Mouse (Mus musculus) heart, adult 2 months (tissue): Measurements from ENCODE around the gene Pmis2. TPM values are rescaled to one million over a fixed set of nuclear protein-coding genes. Genes with fewer than 3 reads are reported as not detected.
A peak's percentile ranks its signal among the peaks of the same experiment; 100 is the strongest.

ENCODE experiments used
- DNase-seq, 2 experiments: peaks; one replicate each; pipeline ENCODE4 v3.0.0; 2021
- H3K27ac ChIP-seq: fragments of 200-600 bp; 2 replicates; pipeline ENCODE4 v1.8.1; 2022
- H3K27me3 ChIP-seq: fragments of 200-500 bp; 2 replicates; pipeline ENCODE4 v1.6.1; 2012; ENCODE audit warnings: mild to moderate bottlenecking, low read length, inconsistent platforms, mixed read lengths; ENCODE audit not compliant: control insufficient read depth, insufficient read depth
- H3K36me3 ChIP-seq: fragments of 200-500 bp; 2 replicates; pipeline ENCODE4 v1.6.1; 2012; ENCODE audit warnings: low read length, inconsistent platforms; ENCODE audit not compliant: control insufficient read depth, insufficient read depth
- H3K4me1 ChIP-seq: fragments of 200-500 bp; 2 replicates; pipeline ENCODE4 v1.6.1; 2011; ENCODE audit warnings: low read length; ENCODE audit not compliant: control insufficient read depth, insufficient read depth
- H3K4me3 ChIP-seq: fragments of 200-600 bp; 2 replicates; pipeline ENCODE4 v1.8.1; 2022
- H3K79me2 ChIP-seq: fragments of 200-500 bp; replicated peaks from 2 replicates; pipeline ENCODE4 v1.6.1; 2012; ENCODE audit warnings: mild to moderate bottlenecking, inconsistent platforms, low read length, moderate library complexity, mixed read lengths; ENCODE audit not compliant: control insufficient read depth, insufficient read depth
- H3K9ac ChIP-seq: fragments of 200-500 bp; 2 replicates; pipeline ENCODE4 v1.6.1; 2012; ENCODE audit warnings: low read depth, mild to moderate bottlenecking, control low read depth, inconsistent platforms, low read length, mixed read lengths
- CTCF ChIP-seq: fragments of 200-600 bp; IDR thresholded peaks from 2 replicates; pipeline ENCODE4 v1.8.1; 2022; ENCODE audit warnings: antibody characterized with exemption, mild to moderate bottlenecking, moderate library complexity
- EP300 ChIP-seq: fragments of 200-500 bp; IDR thresholded peaks from 2 replicates; pipeline ENCODE4 v1.6.1; 2011; ENCODE audit warnings: low read depth, low read length, control low read depth; ENCODE audit not compliant: insufficient read depth
- POLR2A ChIP-seq: fragments of 200-500 bp; IDR thresholded peaks from 2 replicates; pipeline ENCODE4 v1.6.1; 2011; ENCODE audit warnings: mild to moderate bottlenecking, low read depth, low read length, control low read depth; ENCODE audit not compliant: insufficient read depth
- WGBS: fragments of 180-500 bp; shearing (Covaris S2); methylation state at CpG from one replicate; pipeline ENCODE4 v1.1.7; 2018; 5-methylcytosine and 5-hydroxymethylcytosine counted together
- intact Hi-C: fragments of 180-260 bp; cut with DNase I; formaldehyde crosslinking; loops from one replicate; pipeline ENCODE4 v1.15.1; 2025
- long read RNA-seq: library from polyadenylated mRNA; stranded (forward); transcript quantifications from one replicate; pipeline ENCODE4 v2.0.0, GENCODE M21; 2021
- polyA plus RNA-seq: library from polyadenylated mRNA; depleted of rRNA; stranded (reverse); fragments of >200 nt; gene quantifications from 2 replicates; pipeline ENCODE4 v1.2.3, GENCODE M21; 2012; rRNA removed
- total RNA-seq, 2 experiments: library from RNA; stranded (reverse); gene quantifications; 2 replicates each; pipeline ENCODE4 v1.2.3; 2021

Gene Pmis2
- under 1 TPM in 1 of 2 experiments, not detected in 1; 0.52 TPM for total RNA-seq
- not detected in 2 replicates for polyA plus RNA-seq
- long read RNA-seq = 0 reads

- Histone ChIP-seq H3K36me3 (no peaks in the 10 kb centered on the region), H3K27me3 (no peaks in the 10 kb centered on the region), H3K4me3 (no peak within 1 kb of the TSS), H3K27ac (no peak within 1 kb of the TSS), H3K9ac (no peak within 1 kb of the TSS), H3K79me2 (no peaks in the 10 kb centered on the region), H3K4me1 (no peaks in the 10 kb centered on the region)
- intact Hi-C loops = no loop called here
- DNase-seq = no peak
- no peak for TF ChIP-seq EP300
- TF ChIP-seq CTCF = no peak
- WGBS = 60% methylated on average over 9 of the region's 9 CpGs
Measured at GRCm38 (mm10) chr7:30671480-30671879, at the start of gene Pmis2. Pmis2 (minus strand) TSS chr7:30671605.

- no peak overlapping the region for H3K27ac ChIP-seq
- WGBS = 92% methylated on average over 5 of the region's 5 CpGs
- no peaks in the 10 kb centered on the region for H3K4me1 ChIP-seq
- H3K9ac ChIP-seq = no peak overlapping the region
- intact Hi-C loops = no loop called here
- no peaks in the 10 kb centered on the region for H3K36me3 ChIP-seq
- TF ChIP-seq POLR2A = no peak
- no peak for TF ChIP-seq CTCF
- TF ChIP-seq EP300 = no peak
- no peak for DNase-seq
- H3K79me2 ChIP-seq = no peaks in the 10 kb centered on the region
- H3K27me3 ChIP-seq = peaks cover 3% of the 10 kb centered on the region; the same call in 1 of the 2 replicates
- H3K4me3 ChIP-seq = no peak overlapping the region
Measured at GRCm38 (mm10) chr7:30719669-30720068, 48.3 kb upstream of the Pmis2 start.

GRCm38 (mm10) chr7:30717716-30718046 lies 46.3 kb upstream of the Pmis2 start:
- 20% methylated on average over 14 of the region's 14 CpGs for WGBS
- Histone ChIP-seq H3K4me3 (no peak overlapping the region; the same call in 1 of the 2 replicates), H3K79me2 (no peaks in the 10 kb centered on the region), H3K9ac (no peak overlapping the region), H3K27ac (no peak overlapping the region), H3K36me3 (no peaks in the 10 kb centered on the region), H3K4me1 (no peaks in the 10 kb centered on the region), H3K27me3 (peaks cover 3% of the 10 kb centered on the region; the same call in 1 of the 2 replicates)
- TF ChIP-seq POLR2A (no peak), CTCF (no peak), EP300 (no peak)
- intact Hi-C loops = no loop called here
- no peak for DNase-seq

GRCm38 (mm10) chr7:30717006-30717715 lies 45.8 kb upstream of the Pmis2 start:
- no peak overlapping the region for H3K9ac ChIP-seq
- no peaks in the 10 kb centered on the region for H3K79me2 ChIP-seq
- no peaks in the 10 kb centered on the region for H3K36me3 ChIP-seq
- H3K4me1 ChIP-seq = no peaks in the 10 kb centered on the region
- TF ChIP-seq EP300 (no peak), POLR2A (no peak), CTCF (no peak)
- no peak overlapping the region for H3K27ac ChIP-seq
- intact Hi-C loops = no loop called here
- peak; percentile 53 to 63 for DNase-seq
- peaks cover 3% of the 10 kb centered on the region; the same call in 1 of the 2 replicates for H3K27me3 ChIP-seq
- 5% methylated on average over 43 of the region's 43 CpGs for WGBS
- H3K4me3 ChIP-seq = peak overlapping the region; percentile 36

- H3K27me3 ChIP-seq = no peaks in the 10 kb centered on the region
- WGBS = 71% methylated on average over 3 of the region's 3 CpGs
- intact Hi-C loops = no loop called here
- no peak within 1 kb of the TSS for H3K9ac ChIP-seq
- no peaks in the 10 kb centered on the region for H3K79me2 ChIP-seq
- no peak for DNase-seq
- H3K4me3 ChIP-seq = no peak within 1 kb of the TSS
- H3K27ac ChIP-seq = no peak within 1 kb of the TSS
- no peaks in the 10 kb centered on the region for H3K4me1 ChIP-seq
- no peak for TF ChIP-seq CTCF
- TF ChIP-seq POLR2A = no peak
- no peak for TF ChIP-seq EP300
- H3K36me3 ChIP-seq = no peaks in the 10 kb centered on the region
Measured at GRCm38 (mm10) chr7:30711942-30712341, 40.5 kb upstream of the Pmis2 start, which contains the start of gene Atp4a. Atp4a (plus strand) TSS chr7:30712209.

- Histone ChIP-seq H3K36me3 (no peaks in the 10 kb centered on the region), H3K4me3 (no peak overlapping the region), H3K27ac (no peak overlapping the region), H3K27me3 (no peaks in the 10 kb centered on the region), H3K4me1 (no peaks in the 10 kb centered on the region), H3K9ac (no peak overlapping the region), H3K79me2 (no peaks in the 10 kb centered on the region)
- WGBS = 81% methylated on average over 1 of the region's 1 CpGs
- intact Hi-C loops = no loop called here
- TF ChIP-seq EP300 = no peak
- no peak for TF ChIP-seq POLR2A
- TF ChIP-seq CTCF = no peak
- no peak for DNase-seq
Measured at GRCm38 (mm10) chr7:30707441-30707840, 36.0 kb upstream of the Pmis2 start.
